Mouse (Mus musculus) CD4-positive, CD25-positive, alpha-beta regulatory T cell, adult 2 months (primary cell): ENCODE measurements around the gene Rpl36al.
"Not testable (repeated sequence)": the region's sequence is repeated elsewhere in the genome, so short reads cannot be mapped to it uniquely, and the experiment has no call there.

Experiments
- DNase-seq: peaks from one replicate; pipeline ENCODE4 v3.0.0-alpha.2; 2012; ENCODE audit warnings: low read depth, low spot score

The Rpl36al gene

GRCm38 (mm10) chr12:69196444-69197377, 12.8 kb upstream of the Rpl36al start, which contains the start of gene Gm49383:
Gene Gm49383, minus strand, starts transcription at chr12:69197104.
- DNase-seq = peak; percentile 78

DNA sequence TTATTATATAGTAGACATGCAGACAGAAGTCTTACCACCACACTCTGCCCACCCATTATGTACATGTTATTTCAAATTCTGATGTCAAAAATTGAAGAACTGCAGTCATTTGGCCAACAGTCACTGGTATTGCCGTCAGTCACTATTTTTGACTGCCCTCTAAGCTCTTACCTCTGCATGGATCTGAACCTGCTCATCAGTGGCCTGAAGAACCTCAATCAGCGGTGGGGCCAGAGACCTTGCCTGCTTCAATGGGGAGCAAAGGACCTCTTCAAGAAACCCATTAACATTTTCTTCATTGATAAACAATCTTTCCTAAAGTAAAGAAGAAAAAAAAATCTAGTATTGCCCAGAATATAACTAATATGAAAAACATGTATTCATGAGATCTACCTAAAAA, 8.8 kb upstream of the Rpl36al start:
- DNase-seq = no peak

- no peak for DNase-seq
Observed at GRCm38 (mm10) chr12:69191396-69191795, 7.5 kb upstream of the Rpl36al start.

- DNase-seq = peak; percentile 19
Observed at GRCm38 (mm10) chr12:69190522-69190921, 6.6 kb upstream of the Rpl36al start.

- no peak for DNase-seq
Observed at GRCm38 (mm10) chr12:69190074-69190473, 6.2 kb upstream of the Rpl36al start.

- no peak for DNase-seq
Observed at GRCm38 (mm10) chr12:69186811-69187471, 3.1 kb upstream of the Rpl36al start.

GRCm38 (mm10) chr12:69185371-69185770, 1.5 kb upstream of the Rpl36al start:
- no peak for DNase-seq

- no peak for DNase-seq
Observed at GRCm38 (mm10) chr12:69184342-69185295, 736 bp upstream of the Rpl36al start.

DNA sequence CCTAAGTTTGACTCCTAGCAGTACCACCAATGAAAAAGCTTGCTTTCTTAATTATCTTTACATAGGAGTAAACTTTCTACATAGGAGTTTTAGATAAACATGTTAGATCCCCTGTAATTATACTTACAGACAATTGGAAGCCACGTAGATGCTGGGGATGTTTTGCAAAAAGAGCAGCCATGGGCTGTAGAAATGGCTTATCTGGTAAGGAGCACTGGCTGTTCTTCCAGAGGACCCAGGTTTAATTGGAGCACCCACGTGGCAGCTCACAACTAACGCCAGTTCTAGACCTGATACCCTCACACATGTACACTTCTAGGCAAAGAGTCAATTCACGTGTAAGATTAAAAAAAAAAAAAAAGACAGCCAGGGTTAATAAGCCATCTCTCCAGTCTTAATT, 2.1 kb downstream of the Rpl36al start:
- no peak for DNase-seq

DNA sequence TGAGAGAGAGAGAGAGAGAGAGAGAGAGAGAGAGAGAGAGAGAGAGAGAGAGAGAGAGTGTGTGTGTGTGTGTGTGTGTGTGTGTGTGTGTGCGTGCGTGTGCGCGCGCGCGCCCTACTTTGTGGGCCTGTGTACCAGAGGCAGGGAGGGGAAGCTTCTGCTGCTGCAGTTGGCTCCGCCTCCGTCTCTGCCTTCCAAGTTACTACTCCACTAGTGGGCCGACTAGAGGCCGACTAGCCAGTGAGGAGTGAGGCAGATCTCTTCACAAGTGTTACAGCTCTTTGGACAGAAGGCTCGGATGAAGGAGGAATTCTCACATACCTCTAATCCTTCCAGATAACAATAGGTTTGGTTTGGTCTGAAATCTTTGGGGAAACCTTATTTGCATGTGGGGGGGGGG, 4.5 kb downstream of the Rpl36al start:
- DNase-seq = no peak

DNA sequence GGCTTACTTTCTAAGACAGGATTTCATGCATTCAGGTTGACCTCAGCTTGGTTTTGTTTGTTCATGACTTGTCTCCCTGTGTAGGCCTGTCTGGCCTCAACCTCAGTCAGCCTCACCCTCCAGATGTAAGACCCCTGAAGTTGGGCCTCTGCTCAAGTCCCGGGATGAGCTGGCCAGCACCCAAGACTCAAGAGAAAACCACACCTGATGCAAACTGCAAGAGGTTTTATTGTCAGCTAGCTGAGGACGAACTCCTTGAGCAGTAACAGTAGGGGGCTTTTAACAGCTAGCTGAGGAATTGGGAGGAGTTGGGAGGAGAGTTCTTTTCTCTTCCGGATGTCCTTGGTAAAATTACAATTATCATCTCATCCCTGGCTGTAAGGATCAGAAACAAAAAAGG, 6.4 kb downstream of the Rpl36al start:
- DNase-seq = no peak

DNA sequence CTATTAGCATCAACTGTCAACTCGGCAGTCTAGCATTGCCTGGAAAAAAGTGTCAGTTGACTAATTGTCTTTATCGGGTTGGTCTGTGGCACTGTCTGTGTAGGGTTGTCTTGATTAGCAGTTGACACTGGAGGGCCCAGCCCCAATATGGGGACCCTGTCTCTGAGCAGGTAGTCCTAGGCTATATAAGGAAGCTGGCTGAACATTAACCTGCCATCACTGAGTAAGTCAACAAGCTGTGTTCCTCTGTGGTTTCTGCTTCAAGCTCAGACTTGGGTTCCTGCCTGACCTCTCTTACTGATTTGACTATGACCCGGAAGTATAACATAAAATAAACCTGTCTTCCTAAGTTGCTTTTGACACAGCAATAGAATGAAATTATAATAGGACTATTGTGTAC, 7.9 kb downstream of the Rpl36al start:
- no peak for DNase-seq

DNA sequence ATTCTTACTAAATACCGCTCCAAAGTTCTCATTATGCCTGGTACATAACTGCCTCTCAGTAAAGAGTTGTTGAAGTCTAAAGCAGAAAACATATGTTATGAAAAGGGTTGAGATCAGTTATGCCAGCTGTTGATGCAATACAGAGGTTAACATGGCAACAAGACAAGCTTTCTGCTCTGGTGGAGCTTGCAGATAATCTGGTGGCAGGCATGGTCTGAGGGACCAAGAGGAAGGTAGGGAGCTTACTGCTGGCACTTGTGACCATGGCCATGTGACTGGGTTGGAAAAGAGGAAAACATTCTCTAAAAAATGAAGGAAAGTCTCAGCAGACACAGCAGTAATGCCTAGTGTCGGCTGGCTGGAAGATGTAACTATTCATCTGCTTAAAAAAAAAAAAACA, 12.6 kb downstream of the Rpl36al start:
- no peak for DNase-seq

- DNase-seq = peak; percentile 89
Observed at GRCm38 (mm10) chr12:69168461-69169106, 15.3 kb downstream of the Rpl36al start, which contains the start of gene Lrr1. Gene Lrr1, plus strand, starts transcription at chr12:69168814.

GRCm38 (mm10) chr12:69167656-69168460, 16.0 kb downstream of the Rpl36al start:
- DNase-seq = no peak

- not testable (repeated sequence) for DNase-seq
Observed at GRCm38 (mm10) chr12:69166861-69167581, 16.9 kb downstream of the Rpl36al start.

DNA sequence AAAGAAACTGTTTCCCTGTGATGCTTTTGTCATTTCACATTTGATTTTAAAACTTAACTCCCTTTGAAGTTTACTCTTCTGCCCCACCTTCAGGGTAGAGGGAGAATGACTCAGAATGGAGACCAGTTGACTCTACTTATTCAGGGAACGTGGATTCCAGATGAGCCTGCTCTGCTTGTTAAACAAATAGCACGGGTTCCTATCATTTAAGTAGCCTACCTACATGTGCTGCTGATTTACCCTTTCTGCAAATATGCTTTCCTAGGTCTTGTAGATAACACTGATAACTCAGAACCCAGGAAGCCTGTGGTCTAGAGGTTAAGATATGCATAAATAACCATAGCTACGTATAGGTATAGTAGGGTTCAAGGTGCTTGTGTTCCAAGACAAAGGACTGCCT, 19.0 kb downstream of the Rpl36al start:
- DNase-seq = peak; percentile 60

DNA sequence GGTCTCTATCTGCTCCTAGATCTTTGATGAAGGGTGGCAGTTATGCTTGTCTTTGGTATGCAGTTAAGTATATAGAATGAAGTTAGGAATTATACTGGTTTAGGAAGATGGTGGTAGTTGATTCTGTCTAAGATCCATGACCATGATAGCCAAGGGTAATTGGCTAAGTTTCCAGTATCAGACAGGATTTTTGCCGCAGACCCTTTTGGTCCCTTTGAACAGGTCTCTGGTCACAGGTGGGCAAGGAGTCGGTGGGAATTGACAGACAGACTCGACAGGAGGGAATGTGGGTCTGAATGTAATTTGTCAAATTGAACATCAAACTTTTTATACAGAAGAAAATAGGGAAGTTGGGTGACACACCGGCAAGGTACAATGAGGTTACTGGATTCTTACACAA, 20.3 kb downstream of the Rpl36al start:
- not testable (repeated sequence) for DNase-seq

GRCm38 (mm10) chr12:69160677-69161076, 23.2 kb downstream of the Rpl36al start:
- not testable (repeated sequence) for DNase-seq

- peak; percentile 86 for DNase-seq
Observed at GRCm38 (mm10) chr12:69159578-69159940, 24.3 kb downstream of the Rpl36al start.
